Mouse (Mus musculus): ENCODE measurements around the gene Rarres1. TPM values are rescaled to one million over a fixed set of nuclear protein-coding genes. Genes with fewer than 3 reads are reported as not detected.

Rarres1 gene
- polyA plus RNA-seq, 1 experiment from 2014 or later = 1.5 TPM

DNA sequence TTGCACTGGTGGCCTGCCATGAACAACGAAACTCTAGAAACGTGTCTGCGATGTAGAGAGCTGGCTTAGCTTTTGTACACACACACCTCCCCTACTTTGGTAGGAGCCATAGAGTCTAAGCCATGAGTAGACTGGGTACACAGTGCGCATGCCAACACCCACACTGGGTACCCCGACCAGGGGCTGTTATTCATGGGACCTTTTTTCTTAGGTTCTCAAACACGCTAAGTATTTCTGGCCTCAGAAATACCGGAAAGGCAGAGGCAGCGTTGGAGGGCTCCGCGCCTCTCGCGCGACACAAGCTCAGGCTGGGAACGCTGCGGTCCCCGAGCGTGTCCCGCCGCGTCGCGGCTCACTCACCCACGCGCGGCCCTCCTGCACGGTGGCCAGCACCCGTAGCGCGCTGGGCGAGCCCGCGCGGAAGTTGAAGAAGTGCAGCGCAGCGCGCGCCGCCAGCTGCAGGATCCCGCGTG lies 486 bp downstream of the Rarres1 start:
- Histone ChIP-seq H3K27ac (replicated peaks) (peak overlapping the region; percentile 79), H3K27me3 (ENCODE audit: low read depth, poor library complexity, severe bottlenecking) (peaks cover 48% of the 10 kb centered on the region), H3K36me3 (no peaks in the 10 kb centered on the region), H3K4me1 (peaks cover 13% of the 10 kb centered on the region), H3K9me3 (replicated peaks) (no peaks in the 10 kb centered on the region), H3K4me3 (peak overlapping the region; percentile 75)
- DNase-seq (ENCODE audit: low spot score) = peak; percentile 29
- WGBS = 7% methylated on average over 40 of the region's 40 CpGs

GRCm38 (mm10) chr3:67512807-67513206 lies 2.5 kb downstream of the Rarres1 start:
- Histone ChIP-seq H3K4me3 (no peak overlapping the region), H3K9me3 (replicated peaks) (no peaks in the 10 kb centered on the region), H3K27ac (replicated peaks) (no peak overlapping the region), H3K36me3 (no peaks in the 10 kb centered on the region), H3K27me3 (ENCODE audit: low read depth, poor library complexity, severe bottlenecking) (peaks cover 45% of the 10 kb centered on the region), H3K4me1 (peaks cover 13% of the 10 kb centered on the region)
- 5% methylated on average over 5 of the region's 5 CpGs for WGBS
- peak; percentile 70 for DNase-seq (ENCODE audit: low spot score)

DNA sequence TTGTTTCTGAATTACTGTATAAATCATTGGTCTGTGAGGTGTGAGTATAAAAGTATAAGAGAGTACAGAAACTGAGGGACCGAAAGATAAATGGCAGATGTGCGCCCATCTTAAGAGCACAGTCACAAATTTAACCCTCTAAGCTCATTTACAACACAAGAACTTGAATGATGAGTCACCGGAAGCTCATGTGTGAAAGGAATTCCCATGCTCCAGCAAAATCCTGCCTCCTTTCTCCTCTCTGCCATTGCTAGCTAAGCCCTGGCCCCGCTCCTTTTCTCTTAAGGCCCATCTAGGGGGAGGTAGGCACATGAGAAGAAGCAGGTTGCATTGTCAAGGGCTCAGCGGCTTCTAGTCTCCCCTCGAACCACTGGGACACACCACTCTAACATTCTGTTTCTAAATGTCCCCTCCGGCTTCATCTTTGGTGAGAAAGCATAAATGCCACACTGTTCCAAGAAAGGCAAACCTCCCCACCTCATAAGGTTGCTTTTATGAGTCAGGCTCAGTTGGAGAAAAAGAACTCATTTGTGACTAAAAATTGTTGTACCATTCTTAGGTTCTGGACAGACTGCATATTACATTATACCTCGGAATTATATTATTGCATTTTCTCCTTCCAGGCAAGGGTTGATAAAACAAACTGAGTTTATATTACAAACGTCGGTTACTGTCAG lies 7.0 kb downstream of the Rarres1 start:
- no peaks in the 10 kb centered on the region for H3K9me3 ChIP-seq (replicated peaks)
- WGBS = 85% methylated on average over 10 of the region's 10 CpGs
- no peak overlapping the region for H3K27ac ChIP-seq (replicated peaks)
- peaks cover 16% of the 10 kb centered on the region for H3K4me1 ChIP-seq
- peaks cover 25% of the 10 kb centered on the region for H3K27me3 ChIP-seq (ENCODE audit: low read depth, poor library complexity, severe bottlenecking)
- H3K4me3 ChIP-seq = no peak overlapping the region
- no peaks in the 10 kb centered on the region for H3K36me3 ChIP-seq
- DNase-seq (ENCODE audit: low spot score) = no peak

DNA sequence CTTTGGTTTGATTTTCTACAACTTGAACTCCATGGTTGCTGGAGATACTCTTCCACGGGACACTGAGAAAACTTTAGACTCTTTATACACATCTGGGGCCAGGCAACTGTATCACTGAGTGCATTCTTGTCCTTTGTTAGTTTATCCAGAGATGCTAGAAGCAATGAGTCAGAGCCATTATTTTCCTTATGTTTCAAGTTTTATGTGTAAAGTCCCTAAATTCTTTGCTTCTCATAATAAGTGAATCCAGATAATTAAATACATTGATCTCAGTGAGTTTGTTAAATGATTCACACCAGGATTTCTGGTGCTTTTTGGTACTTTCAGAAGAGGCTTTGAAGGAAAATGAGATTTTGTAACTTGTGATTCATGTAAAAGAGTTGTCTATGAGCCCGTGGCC lies 10.0 kb downstream of the Rarres1 start:
- H3K4me3 ChIP-seq = no peak overlapping the region
- peaks cover 32% of the 10 kb centered on the region for H3K27me3 ChIP-seq (ENCODE audit: low read depth, poor library complexity, severe bottlenecking)
- no peaks in the 10 kb centered on the region for H3K36me3 ChIP-seq
- H3K27ac ChIP-seq (replicated peaks) = no peak overlapping the region
- H3K4me1 ChIP-seq = peaks cover 22% of the 10 kb centered on the region
- H3K9me3 ChIP-seq (replicated peaks) = no peaks in the 10 kb centered on the region
- WGBS = 90% methylated on average over 2 of the region's 2 CpGs
- no peak for DNase-seq (ENCODE audit: low spot score)

DNA sequence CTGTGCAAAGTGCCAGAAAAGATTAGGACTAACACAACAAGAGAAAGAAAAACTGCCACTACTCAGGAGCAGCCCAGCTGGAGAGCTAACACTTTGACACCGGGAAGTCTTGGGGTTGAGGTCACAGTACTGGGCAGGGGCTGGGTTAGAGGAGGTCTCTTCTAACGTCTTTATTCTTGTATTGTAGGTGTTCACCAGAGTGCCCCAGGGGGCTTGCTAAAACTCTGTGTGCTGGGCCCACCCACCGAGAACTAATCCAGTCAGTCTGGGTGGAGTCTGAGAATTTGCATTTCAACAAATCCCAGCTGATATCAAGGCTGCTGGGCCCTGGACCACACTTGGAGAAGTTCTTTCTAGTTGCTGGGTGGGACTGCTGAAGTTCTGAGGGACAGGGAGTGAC lies 11.4 kb downstream of the Rarres1 start:
- H3K4me1 ChIP-seq = peaks cover 22% of the 10 kb centered on the region
- DNase-seq (ENCODE audit: low spot score) = peak; percentile 58
- H3K9me3 ChIP-seq (replicated peaks) = peaks cover 5% of the 10 kb centered on the region; the same call in 1 of the 2 replicates
- H3K36me3 ChIP-seq = no peaks in the 10 kb centered on the region
- H3K4me3 ChIP-seq = no peak overlapping the region
- H3K27ac ChIP-seq (replicated peaks) = no peak overlapping the region
- peaks cover 32% of the 10 kb centered on the region for H3K27me3 ChIP-seq (ENCODE audit: low read depth, poor library complexity, severe bottlenecking)
- 0% methylated on average over 3 of the region's 3 CpGs for WGBS

DNA sequence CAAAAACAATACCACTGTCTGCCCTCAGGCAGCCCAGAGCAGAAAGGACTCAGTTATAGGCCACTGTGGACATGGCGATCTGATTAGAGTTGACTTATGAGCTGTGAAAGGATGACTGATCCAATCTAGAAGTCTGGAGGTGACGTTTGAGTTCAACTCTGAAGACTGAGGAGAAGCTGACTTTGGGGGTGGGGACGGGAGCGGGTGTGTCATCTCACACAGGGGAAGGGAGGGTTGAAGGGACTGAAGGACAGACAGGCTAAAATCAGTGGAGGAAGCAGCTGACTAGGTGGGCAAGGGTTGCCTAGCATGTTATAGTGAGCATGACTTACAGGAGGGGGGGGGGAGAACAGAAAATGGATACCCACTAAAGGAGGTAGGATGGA lies 15.9 kb downstream of the Rarres1 start:
- no peak for DNase-seq (ENCODE audit: low spot score)
- Histone ChIP-seq H3K27ac (replicated peaks) (no peak overlapping the region), H3K9me3 (replicated peaks) (peaks cover 9% of the 10 kb centered on the region; the same call in 1 of the 2 replicates), H3K4me1 (peaks cover 17% of the 10 kb centered on the region), H3K27me3 (ENCODE audit: low read depth, poor library complexity, severe bottlenecking) (peaks cover 10% of the 10 kb centered on the region), H3K36me3 (no peaks in the 10 kb centered on the region), H3K4me3 (no peak overlapping the region)
- 91% methylated on average over 4 of the region's 4 CpGs for WGBS

GRCm38 (mm10) chr3:67498773-67499405 lies 16.4 kb downstream of the Rarres1 start:
- no peaks in the 10 kb centered on the region for H3K36me3 ChIP-seq
- WGBS = 95% methylated on average over 8 of the region's 8 CpGs
- H3K27me3 ChIP-seq (ENCODE audit: low read depth, poor library complexity, severe bottlenecking) = peaks cover 10% of the 10 kb centered on the region
- peaks cover 9% of the 10 kb centered on the region; the same call in 1 of the 2 replicates for H3K9me3 ChIP-seq (replicated peaks)
- no peak for DNase-seq (ENCODE audit: low spot score)
- H3K27ac ChIP-seq (replicated peaks) = no peak overlapping the region
- peaks cover 12% of the 10 kb centered on the region for H3K4me1 ChIP-seq
- no peak overlapping the region for H3K4me3 ChIP-seq

GRCm38 (mm10) chr3:67497998-67498397 lies 17.3 kb downstream of the Rarres1 start:
- Histone ChIP-seq H3K9me3 (replicated peaks) (peaks cover 9% of the 10 kb centered on the region; the same call in 1 of the 2 replicates), H3K4me1 (peaks cover 3% of the 10 kb centered on the region), H3K27ac (replicated peaks) (no peak overlapping the region), H3K4me3 (no peak overlapping the region), H3K27me3 (ENCODE audit: low read depth, poor library complexity, severe bottlenecking) (peaks cover 10% of the 10 kb centered on the region), H3K36me3 (no peaks in the 10 kb centered on the region)
- no peak for DNase-seq (ENCODE audit: low spot score)
- 90% methylated on average over 2 of the region's 2 CpGs for WGBS

GRCm38 (mm10) chr3:67496310-67496709 lies 19.0 kb downstream of the Rarres1 start:
- Histone ChIP-seq H3K4me1 (no peaks in the 10 kb centered on the region), H3K9me3 (replicated peaks) (peaks cover 9% of the 10 kb centered on the region; the same call in 1 of the 2 replicates), H3K36me3 (no peaks in the 10 kb centered on the region), H3K4me3 (no peak overlapping the region), H3K27me3 (ENCODE audit: low read depth, poor library complexity, severe bottlenecking) (no peaks in the 10 kb centered on the region), H3K27ac (replicated peaks) (no peak overlapping the region)
- WGBS = 90% methylated on average over 10 of the region's 10 CpGs
- no peak for DNase-seq (ENCODE audit: low spot score)

DNA sequence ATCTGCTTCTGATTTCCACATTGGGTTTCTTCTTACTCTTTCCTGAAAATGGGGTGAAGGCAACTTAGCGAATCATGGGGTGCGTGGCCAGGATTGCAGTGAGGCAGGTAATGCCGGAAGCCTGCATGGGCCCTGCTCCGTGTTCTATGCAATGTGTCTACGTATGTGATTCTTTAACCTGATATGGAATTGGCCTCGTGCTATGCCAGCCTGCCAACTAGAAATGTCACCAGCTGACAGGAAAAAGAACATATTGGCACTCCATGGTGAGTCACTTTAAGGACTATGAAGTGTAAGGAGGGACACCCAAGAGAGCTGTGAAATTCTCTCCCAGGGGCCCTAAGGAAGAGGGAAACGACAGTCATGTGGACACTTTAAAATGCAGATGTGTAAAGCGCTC lies 22.2 kb downstream of the Rarres1 start:
- Histone ChIP-seq H3K27me3 (ENCODE audit: low read depth, poor library complexity, severe bottlenecking) (no peaks in the 10 kb centered on the region), H3K4me1 (no peaks in the 10 kb centered on the region), H3K9me3 (replicated peaks) (no peaks in the 10 kb centered on the region), H3K27ac (replicated peaks) (no peak overlapping the region), H3K36me3 (no peaks in the 10 kb centered on the region), H3K4me3 (no peak overlapping the region)
- no peak for DNase-seq (ENCODE audit: low spot score)
- 92% methylated on average over 8 of the region's 8 CpGs for WGBS

DNA sequence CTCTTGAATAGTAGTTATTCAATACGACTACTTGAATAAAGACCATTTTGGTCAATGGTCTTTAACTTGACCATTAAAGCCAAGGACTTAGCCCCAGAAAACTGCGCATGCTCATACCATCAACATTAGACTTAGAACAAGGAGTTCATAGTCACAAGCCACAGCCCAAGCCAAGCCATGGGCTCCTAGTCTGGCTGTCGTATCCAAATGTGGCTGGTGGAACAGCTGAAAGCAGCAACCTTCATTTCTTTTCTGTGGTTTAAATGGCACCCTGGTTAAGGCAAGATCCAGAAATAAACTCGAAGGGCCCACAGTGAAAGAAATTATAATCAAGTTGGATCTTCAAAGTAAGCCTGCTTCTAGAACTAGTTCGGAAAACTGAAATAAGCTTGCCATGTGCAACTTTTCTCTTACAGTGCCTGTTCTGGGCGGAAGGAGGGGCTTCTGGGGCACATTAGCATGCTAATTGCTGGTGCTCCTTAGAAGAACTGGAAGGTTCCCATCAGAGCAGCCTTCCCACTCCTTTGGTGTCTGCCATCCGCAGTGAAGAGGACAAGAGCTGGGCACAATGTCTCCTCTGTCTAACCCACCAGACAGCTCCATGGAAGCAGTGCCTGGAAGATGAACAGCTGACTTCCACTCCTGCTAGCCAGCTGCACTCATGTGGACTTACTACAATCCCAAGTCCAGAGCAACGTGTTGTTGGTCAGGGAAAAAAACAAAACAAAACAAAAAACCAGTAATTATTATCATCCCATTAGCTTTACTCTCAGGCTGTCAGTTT lies 23.0 kb downstream of the Rarres1 start:
- no peak for DNase-seq (ENCODE audit: low spot score)
- H3K4me1 ChIP-seq = no peaks in the 10 kb centered on the region
- no peaks in the 10 kb centered on the region for H3K27me3 ChIP-seq (ENCODE audit: low read depth, poor library complexity, severe bottlenecking)
- WGBS = 83% methylated on average over 8 of the region's 8 CpGs
- H3K4me3 ChIP-seq = no peak overlapping the region
- H3K36me3 ChIP-seq = no peaks in the 10 kb centered on the region
- no peak overlapping the region for H3K27ac ChIP-seq (replicated peaks)
- H3K9me3 ChIP-seq (replicated peaks) = no peaks in the 10 kb centered on the region

DNA sequence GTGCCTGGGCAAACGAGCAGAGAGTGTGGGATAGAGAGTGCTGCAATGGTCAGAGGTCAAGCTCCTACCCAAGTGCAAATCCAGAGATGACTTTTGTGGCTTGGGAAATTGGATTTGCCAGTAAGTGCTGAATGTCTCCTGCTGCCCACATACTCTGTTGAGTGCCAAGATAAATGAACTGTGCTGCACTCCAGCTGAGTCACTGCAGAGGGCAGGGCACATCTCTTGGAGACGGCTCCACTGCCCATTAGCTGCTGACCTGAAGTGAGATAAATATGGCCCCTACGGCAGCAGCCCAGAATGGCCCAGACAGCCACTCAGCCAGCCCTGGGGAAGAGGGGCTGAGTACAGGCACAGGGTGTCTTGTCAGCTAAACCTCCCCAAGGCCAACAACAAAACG lies 25.2 kb downstream of the Rarres1 start:
- no peaks in the 10 kb centered on the region for H3K4me1 ChIP-seq
- H3K4me3 ChIP-seq = no peak overlapping the region
- no peaks in the 10 kb centered on the region for H3K27me3 ChIP-seq (ENCODE audit: low read depth, poor library complexity, severe bottlenecking)
- no peaks in the 10 kb centered on the region for H3K36me3 ChIP-seq
- DNase-seq (ENCODE audit: low spot score) = no peak
- H3K27ac ChIP-seq (replicated peaks) = no peak overlapping the region
- 72% methylated on average over 4 of the region's 4 CpGs for WGBS
- no peaks in the 10 kb centered on the region for H3K9me3 ChIP-seq (replicated peaks)

DNA sequence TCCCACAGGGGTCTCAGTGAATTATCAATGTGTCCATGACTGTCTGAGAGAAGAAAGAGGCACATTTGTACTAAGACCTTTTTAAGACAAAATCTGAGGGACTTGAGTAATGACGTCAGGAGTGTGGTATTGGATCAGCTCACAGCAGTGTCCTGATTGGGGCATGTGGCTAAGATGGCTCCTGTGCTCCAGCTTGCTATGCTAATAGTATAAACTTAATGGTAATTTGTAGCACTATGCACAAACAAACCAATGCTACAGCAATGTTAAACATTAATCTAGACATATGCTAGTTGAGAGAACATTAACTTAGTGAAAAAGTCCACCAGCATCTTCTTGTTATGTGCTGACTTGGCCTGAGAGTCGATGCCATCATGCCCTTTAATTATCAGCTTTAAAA lies 30.1 kb downstream of the Rarres1 start:
- no peaks in the 10 kb centered on the region for H3K9me3 ChIP-seq (replicated peaks)
- no peak overlapping the region for H3K4me3 ChIP-seq
- DNase-seq (ENCODE audit: low spot score) = no peak
- H3K36me3 ChIP-seq = no peaks in the 10 kb centered on the region
- WGBS = 88% methylated on average over 2 of the region's 2 CpGs
- H3K27me3 ChIP-seq (ENCODE audit: low read depth, poor library complexity, severe bottlenecking) = no peaks in the 10 kb centered on the region
- no peak overlapping the region for H3K27ac ChIP-seq (replicated peaks)
- H3K4me1 ChIP-seq = no peaks in the 10 kb centered on the region
